Mouse (Mus musculus) frontal cortex, adult 2 months (tissue): ENCODE results near the gene Gas7. TPM values are rescaled to one million over a fixed set of nuclear protein-coding genes. Genes with fewer than 3 reads are reported as not detected.

ENCODE experiments used
- DNase-seq, 2 experiments: peaks; one replicate each; pipeline ENCODE4 v3.0.0; 2022; ENCODE audit warnings: low spot score in 1 of 2; ENCODE audit errors: extremely low spot score in 1 of 2
- polyA plus RNA-seq: library from polyadenylated mRNA; depleted of rRNA; stranded (reverse); fragments of >200 nt; gene quantifications from 2 replicates; pipeline ENCODE4 v1.2.3, GENCODE M21; 2012; rRNA removed

Gene Gas7
- polyA plus RNA-seq: 158 and 166 TPM in 2 replicates

DNA sequence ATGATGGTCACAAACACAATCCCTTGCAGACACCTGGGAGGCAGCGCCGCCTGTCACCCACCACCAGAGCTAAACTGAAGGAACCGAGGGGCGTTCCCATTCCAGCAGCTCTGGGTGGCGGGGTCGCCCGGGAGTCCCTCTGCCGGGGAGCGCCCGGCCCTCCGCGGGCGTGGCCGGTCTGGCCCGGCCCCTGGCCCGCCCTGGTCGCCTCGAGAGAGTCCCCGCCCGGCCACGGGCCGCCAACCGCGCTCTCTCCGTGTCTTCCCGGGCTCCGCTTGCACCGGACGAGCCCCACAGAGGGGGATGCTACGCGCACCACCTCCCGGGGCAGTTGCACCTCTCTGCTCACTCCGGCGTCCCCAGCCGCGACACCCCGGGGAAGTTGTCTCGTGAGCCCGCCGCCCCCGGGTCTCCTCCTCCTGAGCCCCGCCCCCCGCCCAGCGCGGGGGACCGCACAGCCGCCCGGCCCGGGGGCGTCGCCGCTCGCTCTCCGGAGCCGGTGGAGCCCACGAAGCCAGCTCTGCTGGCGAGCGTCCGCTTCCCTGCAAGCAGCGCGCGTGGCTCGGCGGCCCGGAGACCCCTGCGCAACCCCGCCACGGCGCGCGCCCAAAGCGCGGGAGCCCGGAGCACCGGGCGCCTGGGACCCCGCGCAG lies at the start of gene Gas7:
Gene Gas7, plus strand, starts transcription at position 564 of the 653 bp plus-strand sequence.
- no peak for DNase-seq

DNA sequence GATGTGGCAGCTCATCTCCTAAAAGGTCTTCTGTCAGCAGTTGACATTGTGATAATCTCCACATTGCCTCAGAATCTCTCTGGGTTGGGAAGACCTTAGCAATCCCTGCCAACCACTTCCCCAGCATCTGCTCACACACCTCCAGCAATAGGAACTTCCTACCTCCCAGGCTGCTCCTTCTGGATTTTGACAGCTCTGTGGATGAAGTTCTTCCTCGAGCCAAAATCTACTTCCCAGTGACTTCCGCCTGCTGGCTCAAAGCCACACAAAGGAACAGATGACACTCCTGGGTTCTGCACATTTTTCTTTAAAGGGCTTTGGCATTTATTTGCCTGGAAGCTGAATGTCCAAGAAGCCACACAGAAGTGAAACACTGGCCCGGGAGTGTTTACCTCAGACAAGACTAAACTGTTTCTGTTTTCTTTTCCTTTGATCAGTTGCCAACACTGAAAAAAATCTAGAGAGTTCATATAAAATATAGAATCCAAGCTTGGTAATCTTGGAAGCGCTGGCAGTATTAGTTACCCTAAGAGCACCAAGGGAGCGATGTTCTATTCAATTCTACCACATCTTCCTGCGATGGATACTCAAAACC lies 40.8 kb upstream of the Gas7 start:
- peak; percentile 23 to 53 for DNase-seq

DNA sequence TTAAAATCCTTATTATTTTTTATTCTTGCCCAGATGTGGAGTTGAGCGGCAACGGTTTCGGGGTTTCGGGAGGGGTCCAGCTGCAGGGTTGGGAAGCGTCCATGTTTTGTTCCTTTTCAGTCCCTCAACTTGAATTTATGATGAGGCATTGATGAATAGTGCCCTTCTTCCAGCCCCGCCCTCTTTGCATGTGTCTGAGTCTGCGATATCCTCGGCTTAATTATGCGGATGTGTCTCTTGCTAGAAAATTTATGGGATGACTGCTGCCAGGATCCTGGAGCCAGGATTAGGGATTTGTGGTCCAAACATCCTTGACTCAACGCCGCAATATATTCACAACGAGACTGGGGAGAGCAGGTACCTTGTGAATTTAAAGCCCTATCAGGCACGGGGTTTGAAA lies 31.7 kb upstream of the Gas7 start:
- no peak for DNase-seq

DNA sequence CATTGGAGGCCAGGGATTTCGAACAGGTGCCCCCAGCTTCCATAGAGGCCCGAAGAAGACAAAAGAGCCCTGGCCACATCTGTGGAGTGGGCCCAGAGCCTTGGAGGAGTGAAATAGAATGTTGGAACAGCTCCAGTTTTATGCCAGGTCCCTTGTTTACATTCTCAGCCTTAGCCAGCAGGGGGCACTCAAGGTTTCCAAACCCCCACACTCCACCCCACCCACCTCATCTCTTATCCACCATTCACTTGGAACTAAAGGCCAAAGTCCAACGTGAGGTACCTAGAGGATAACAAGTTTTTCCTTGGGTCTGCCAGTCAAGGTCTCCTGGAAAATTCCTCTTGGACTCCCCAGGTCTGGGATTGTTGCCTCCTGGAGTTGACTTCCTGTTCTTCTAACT lies 27.0 kb upstream of the Gas7 start:
- DNase-seq: peak in 1 of 2 experiments; percentile 71

DNA sequence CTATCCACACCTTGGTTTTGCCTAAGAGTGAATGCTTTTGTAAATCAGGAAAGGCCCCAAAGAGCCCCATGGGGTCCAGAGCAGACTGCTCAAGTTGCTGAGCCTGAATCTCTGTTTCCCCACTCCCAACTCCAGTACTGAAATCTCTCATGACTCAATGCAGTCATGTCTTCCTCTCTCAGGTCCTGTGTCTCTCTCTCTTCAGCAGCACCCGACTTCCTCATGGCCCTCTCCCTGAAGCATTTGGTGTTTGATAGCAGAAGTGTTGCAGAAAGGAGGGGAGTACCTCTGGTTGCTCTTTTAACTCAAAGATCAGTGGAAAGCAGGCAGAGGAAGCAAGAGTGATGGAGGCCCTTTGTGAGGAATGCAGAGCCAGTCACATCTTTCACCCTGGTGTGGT lies 25.4 kb upstream of the Gas7 start:
- no peak for DNase-seq

DNA sequence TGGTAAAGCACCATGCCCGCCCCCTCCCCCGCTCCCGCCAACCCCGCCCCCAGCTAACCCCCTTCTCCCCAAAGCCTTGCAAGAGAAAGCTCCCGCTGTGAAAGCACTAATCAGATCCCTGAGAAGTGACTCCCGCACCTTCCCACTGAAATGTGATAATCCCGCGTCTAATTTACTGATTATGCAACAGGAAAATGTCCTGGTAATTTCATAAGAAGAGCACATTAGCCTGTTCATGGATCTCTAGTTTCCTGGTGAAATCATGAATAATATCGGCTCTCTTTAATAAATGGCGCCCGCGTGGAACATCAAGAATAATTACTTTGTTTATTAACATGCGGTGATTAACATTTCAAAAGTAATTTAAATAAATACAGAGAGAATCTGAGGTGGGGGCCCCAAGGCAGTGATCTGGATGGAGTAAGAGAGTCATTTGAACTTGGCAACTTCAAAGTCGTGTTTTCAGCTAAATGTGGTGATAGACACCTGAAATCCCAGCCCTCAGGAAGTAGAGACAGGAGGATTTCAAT lies 24.1 kb upstream of the Gas7 start:
- DNase-seq: no peak

DNA sequence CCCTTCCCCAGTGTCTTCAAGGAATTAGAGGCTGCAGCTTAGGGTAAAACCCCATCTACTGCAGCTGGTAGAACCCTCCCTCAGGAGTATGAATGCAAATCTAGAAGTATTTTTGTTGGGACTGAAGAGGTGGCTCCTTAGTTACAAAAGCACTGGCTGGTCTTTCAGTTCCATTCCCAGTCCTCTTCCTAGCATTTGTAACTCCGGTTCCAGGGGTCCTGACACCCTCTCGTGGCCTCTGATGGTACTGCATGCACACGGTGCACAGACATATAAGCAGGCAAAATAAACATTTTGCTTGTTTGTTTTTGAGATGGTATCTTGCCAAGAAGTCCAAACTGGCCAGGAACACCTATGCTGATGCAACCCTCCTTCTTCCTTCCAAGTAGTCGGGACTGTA lies 23.4 kb upstream of the Gas7 start:
- no peak for DNase-seq

DNA sequence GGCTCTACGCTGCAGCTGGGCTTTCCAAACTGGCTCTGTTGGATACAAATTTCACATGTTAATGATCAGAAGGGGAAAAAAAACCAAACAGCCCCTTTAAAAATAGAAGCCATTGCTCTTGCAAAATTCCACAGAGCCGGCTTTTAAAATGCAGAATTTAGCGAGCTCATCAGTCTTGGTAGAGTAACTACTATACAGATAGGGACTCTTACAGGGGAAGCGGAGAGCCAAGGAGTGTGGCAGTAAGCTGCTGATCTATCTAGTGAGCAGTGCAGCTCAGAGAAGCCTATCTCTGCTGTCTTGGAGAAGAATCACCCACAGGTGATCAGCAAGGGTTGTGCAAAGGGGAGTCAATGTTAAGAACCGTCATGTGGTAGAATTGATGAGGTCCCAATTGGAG lies 21.5 kb upstream of the Gas7 start:
- DNase-seq: no peak

DNA sequence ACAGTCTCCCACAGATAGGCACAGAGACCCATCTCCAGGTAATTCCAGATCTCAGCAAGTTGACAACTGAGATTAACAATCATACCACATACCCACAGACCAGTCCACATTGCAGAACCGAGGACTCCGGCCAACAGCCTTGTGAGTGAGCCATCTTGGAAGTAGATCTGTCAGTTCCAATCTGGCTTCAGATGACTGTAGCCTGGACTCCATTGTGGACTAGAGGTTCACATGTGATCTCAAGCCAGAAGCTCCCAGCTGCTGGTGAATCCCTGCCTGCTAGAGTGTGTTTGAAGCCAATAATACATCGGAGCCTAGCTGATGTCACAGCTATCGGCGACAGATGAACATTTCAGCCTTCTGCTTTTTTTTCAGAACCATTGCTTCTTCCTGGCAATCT lies 16.5 kb upstream of the Gas7 start:
- DNase-seq: no peak

DNA sequence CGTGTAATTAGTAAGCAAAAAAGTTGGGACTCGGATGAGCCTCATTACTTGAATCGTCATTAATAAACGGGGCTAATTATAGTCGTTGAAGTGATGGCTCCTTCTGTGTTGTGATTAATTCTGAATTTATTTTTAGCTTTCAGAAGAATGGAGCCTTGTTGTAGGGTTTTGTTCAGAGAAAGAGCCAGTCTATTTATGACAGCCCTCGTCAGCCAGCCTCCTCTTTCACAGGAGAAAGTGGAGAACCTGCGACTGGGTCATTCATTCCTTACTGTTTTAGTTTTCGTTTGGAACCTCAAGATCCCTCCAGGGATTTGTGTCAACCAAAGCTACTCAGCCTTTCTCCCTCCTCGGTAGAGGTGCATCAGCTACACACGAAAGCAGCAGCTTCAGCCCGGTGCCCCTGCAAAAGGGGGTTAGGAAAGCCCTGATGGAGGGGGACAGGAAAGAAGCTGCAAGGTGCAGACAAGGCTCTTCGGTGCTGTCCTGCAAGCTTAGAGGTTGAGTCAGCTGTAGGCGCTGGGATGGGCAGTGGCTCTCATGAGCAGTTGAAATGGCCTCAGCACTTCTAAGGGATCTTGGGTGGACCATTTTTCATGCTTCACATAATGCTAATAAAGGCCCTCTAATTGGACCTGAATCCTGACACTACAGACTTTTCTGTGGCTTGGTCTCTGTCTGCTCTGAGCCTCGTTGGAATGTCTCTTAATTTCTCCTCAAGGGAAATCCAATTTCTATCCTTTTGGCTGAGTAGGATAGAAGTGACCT lies 10.0 kb upstream of the Gas7 start:
- no peak for DNase-seq

DNA sequence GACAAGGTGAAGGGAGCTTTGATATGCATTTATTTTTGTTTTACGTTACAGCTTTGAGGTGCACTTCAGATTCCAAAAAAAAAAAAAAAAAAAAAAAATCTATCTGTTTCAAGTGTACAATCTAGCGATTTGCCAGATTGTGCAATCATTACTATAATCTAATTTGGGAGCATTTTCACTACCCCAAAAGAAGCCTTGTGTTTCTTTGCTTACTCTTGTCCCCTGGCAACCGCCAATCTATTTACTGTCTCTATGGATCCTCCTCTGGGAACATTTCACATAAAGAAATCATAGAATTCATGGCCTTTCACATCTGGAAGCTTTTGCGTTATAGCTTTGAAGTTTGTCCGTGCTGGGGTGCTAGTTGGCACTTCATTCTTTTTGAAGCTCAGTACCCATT lies 3.7 kb upstream of the Gas7 start:
- DNase-seq: no peak

DNA sequence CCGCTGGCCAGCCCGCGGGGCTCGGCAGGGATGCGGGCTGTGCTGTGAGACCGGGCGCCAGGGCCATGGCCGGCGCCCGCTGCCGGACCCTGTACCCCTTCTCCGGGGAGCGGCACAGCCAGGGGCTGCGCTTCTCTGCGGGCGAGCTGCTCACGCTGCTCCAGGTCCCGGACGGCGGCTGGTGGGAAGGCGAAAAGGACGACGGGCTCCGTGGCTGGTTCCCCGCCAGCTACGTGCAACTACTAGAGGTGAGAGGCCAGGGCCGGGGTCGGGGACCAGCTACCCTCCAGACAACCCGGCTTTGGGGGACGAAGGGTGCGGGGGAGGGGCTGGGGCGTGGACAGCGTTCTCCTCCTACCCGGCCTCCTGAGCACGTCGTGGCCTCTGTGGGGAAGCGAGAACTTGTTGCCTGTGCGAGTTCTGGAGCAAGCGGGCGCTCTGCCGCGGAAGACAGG lies 317 bp downstream of the Gas7 start:
- no peak for DNase-seq

DNA sequence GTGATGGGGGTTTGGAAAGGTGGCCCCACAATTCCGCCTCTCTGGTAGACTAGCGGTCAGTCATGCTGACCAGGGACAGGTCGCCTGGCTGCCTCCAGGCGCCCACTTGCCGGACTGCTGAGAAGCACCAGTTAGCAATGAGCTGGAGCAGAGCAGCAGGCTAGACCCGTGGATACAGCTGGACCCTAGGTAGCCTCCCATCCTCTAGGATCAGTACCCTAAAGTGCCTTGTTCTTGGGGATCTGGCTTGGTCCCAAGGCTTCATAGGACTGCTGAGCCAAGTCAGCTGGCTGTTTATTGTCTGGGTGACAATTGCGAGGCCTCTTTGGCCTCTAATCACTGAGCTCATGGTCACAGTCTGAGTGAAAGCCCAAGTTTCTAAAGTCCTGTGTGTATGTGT lies 792 bp downstream of the Gas7 start:
- no peak for DNase-seq

DNA sequence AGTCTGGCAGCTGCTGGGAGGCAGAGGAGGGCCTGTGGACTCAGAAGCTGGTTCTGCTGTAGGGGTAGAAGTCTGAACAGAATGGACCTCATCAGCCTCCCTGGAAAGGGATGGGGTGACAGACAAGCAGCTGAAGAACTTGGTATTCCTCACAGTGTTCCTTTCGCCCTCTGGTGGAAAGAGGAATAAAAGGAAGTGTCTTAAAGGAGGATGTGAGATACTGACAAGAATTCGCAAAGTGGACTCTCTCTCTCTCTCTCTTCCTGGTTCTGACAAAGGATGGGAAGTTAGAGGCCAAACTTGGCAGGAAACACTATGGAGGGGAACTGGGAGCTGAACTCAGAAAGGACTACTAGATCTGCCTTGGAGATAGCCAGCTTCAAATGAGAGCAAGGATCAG lies 2.9 kb downstream of the Gas7 start:
- peak in 1 of 2 experiments; percentile 79 for DNase-seq

DNA sequence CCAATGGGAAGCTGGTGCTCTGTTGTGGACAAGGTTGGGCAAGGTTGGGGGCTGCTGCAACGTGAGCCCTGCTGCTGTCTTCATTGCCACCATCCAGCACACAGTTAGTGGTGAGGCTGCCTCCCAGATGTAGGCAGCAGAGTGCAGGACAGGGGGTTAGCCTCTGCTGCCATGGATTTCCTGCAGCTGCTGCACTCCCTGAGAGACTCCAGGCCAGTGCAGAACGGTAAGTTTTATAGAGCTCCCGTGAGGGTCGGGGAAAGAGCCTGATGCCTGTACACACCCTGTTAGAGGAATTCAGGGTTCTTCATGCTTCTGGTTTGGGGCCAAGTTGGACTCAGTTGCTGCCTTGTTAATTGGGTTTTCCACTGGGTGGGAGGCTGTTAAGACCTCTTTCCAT lies 11.9 kb downstream of the Gas7 start:
- DNase-seq: no peak

DNA sequence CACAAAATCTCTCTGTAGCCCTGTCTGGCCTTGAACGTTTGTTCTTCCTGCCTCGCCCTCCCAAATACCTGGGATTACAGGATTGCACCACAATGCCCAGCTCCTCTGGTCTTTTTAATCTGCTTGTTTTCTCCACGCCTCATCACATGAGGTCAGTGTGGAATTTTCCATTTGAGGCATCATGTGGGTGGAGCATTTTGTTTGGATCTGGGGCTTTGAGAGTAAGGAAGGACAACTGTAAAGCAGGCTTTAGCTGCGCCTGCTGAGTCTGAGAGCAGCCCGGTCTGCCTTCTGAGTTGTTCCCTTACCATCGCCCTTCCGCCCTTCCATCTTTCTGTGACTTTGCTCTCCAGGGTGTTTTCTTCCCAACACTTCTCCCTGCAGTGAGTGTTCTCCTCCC lies 13.6 kb downstream of the Gas7 start:
- DNase-seq: no peak

DNA sequence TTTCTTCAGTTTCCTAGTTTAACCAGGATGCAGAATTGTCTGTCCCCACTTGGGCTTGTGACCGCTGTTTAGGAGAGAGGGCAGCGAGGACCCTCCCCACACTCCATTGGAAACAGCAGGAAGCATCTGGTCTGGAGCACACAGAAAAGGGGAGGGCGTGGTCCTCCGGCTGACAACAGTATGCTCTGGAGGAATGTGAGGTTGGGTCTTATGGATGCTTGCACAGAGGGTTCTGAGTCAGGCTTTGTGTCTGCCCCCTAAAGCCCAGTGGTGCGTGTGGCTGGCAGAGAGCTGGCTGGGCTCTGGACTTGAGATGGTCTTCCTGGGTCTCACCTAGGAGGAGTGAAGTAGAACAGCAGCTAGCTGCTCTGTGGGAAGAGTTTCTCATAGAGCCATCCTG lies 19.4 kb downstream of the Gas7 start:
- no peak for DNase-seq

DNA sequence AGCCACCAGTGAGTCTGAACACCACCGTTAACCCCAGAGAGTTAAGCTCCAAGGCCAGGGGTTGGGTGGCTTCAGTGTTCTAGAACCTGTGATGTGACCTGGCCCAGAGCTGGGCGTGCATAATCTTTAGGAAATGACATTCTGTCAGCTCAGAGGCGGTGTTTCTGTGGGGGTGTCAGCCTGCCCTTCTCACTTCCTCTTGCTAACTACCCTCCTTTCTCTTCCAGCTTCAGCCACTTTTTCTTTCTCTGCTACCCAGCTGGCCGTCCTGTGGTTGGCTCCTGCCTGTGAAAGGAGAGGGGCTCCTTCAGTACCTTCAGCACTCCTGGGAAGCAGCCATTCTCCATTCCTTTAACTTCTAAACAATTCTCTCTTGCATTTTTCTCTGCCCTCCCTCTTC lies 24.3 kb downstream of the Gas7 start:
- DNase-seq: no peak

DNA sequence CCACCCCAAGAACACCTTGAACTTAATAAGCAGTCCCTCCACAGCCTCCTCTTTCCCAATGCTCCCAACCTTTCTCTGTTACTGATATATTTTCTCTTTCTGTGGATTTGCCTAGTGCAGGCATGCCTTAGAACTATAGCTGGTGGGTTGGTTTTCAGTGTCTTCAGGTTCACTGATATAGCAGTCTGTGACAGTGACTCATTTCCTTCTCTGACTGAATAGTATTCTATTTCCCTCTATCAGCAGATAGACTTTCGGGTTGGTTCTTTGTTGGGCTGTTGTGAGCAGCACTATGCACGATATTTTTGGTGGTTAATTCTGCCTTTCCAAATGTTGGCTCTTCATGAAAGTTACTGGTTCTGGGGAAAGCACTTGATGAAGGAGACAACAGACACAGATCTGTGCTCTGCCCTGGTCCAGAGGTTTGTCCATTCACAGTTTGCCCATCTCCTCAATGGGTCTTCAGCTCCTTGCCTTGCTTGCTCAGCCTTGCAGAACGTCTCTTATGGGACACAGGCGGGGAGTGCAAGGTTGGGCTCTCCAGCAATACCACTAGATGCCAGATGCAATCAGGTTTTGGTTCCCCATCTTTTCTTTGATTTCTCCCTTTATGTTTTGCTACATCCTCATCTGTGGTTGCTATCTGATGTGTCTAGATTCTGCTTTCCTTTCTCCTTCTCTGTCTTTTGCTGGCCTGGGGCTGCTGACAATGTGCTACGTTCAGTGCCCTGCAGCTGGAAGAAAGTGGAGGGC lies 25.1 kb downstream of the Gas7 start:
- DNase-seq: no peak

DNA sequence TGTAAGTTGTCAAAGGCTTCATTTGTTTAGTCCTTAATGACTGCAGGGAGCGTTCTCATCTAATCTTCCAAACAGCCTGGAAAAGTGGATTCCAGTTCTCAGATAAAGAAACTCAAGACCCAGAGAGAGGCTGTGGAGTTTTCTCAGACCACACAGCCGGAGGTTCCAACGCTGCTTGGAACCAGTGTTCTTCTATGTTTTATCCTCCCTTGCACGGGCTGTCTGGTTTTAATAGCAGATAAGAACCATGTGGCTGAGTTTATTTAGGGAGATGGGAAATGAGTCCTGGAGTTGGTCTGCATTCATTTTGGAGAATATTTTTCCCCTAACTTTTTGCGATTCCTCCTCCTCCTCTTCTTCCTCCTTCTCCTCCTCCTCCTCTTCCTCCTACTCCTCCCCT lies 26.5 kb downstream of the Gas7 start:
- no peak for DNase-seq

DNA sequence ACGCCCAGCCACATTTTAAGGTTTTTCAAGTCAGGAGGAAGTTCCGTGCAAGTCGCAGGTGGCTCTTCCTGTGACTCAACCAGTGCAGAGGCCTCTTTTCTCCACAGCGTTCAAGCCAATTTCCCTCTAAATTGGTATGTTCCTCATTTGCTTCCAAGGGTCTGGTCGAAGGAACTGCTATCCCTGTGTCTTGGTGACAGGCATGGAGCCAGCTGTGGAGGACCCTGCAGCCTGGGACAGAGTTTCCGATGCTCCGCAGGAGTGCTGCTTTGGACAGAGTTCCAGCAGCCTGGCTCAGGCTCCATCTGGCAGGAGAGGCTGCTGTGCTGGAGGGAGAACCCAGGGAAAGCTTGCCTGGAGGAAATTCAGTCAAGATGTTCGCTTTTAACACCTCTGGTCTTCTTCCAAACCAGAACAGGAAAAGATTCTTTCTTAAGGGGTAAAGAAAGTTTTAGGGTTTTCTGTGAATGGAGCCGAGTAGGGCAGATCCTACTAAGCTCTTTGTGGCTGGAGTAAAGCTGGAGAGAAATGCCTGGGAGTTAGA lies 27.1 kb downstream of the Gas7 start:
- peak in 1 of 2 experiments; percentile 61 for DNase-seq
